In genomic region chrX:11139971-11140421, GRCm38 (mm10) we compare ENCODE assay signal across 8 mouse cellular contexts.
A peak's percentile ranks its signal among the peaks of the same experiment; 100 is the strongest.
DNase-seq lines count a peak whose midpoint lies in the region; ATAC-seq and TF ChIP-seq lines count a peak whose summit lies in the region.

No protein-coding gene starts in this region.

- no peak overlapping the region for H3K27ac ChIP-seq in midbrain, embryonic 14.5 days (replicated peaks; ENCODE audit: low read depth, low read length)
- H3K27ac ChIP-seq in midbrain, embryonic 15.5 days = no peak overlapping the region
- H3K27ac ChIP-seq in liver, postnatal 0 days (ENCODE audit: low read depth) = no peak overlapping the region
- H3K27ac ChIP-seq in thymus, adult 2 months (ENCODE audit: control insufficient read depth, insufficient read depth, low read length) = no peak overlapping the region

- H3K9ac ChIP-seq in midbrain, embryonic 14.5 days (replicated peaks; ENCODE audit: low read length) = no peak overlapping the region
- H3K9ac ChIP-seq in midbrain, embryonic 15.5 days = no peak overlapping the region
- no peak overlapping the region for H3K9ac ChIP-seq in liver, postnatal 0 days (replicated peaks)

- no peak for TF ChIP-seq EP300 in liver, postnatal 0 days (IDR thresholded peaks at IDR 0.05; ENCODE audit: low read depth)

- TF ChIP-seq CTCF in brain, embryonic 14.5 days (IDR thresholded peaks at IDR 0.05; ENCODE audit: borderline replicate concordance, extremely low read depth, insufficient read depth, insufficient read length) = no peak
- TF ChIP-seq CTCF in liver, postnatal 0 days (IDR thresholded peaks at IDR 0.05; ENCODE audit: low read depth) = no peak
- no peak for TF ChIP-seq CTCF in thymus, adult 2 months (IDR thresholded peaks at IDR 0.05; ENCODE audit: borderline replicate concordance, control insufficient read depth, extremely low read depth, insufficient read depth, low read length, poor library complexity)

- DNase-seq in midbrain, embryonic 14.5 days = peak; percentile 57
- DNase-seq in brain, embryonic 14.5 days (ENCODE audit: low read depth) = peak; percentile 56
- peak; percentile 31 for DNase-seq in gonadal fat pad, adult 2 months (ENCODE audit: low read depth)
- peak; percentile 31 for DNase-seq in liver, postnatal 0 days
- no peak for DNase-seq in T-cell, adult 2 months (ENCODE audit: low spot score)
- no peak for DNase-seq in thymus, adult 2 months
- DNase-seq in right cerebral cortex, postnatal 36 days (ENCODE audit: low spot score in 2 of 2) = no peak

- H3K4me1 ChIP-seq in midbrain, embryonic 14.5 days (ENCODE audit: control insufficient read depth, insufficient read depth, low read length) = no peaks in the 10 kb centered on the region
- no peaks in the 10 kb centered on the region; the same call in 1 of the 2 replicates for H3K4me1 ChIP-seq in midbrain, embryonic 15.5 days
- H3K4me1 ChIP-seq in liver, postnatal 0 days (ENCODE audit: insufficient read depth) = no peaks in the 10 kb centered on the region
- H3K4me1 ChIP-seq in thymus, adult 2 months (replicated peaks; ENCODE audit: control insufficient read depth, insufficient read depth, low read length) = no peaks in the 10 kb centered on the region

- H3K9me3 ChIP-seq in midbrain, embryonic 14.5 days (ENCODE audit: control insufficient read depth, low read length) = no peaks in the 10 kb centered on the region
- no peaks in the 10 kb centered on the region for H3K9me3 ChIP-seq in midbrain, embryonic 15.5 days
- H3K9me3 ChIP-seq in liver, postnatal 0 days (ENCODE audit: low read length) = no peaks in the 10 kb centered on the region

- no peak overlapping the region for H3K4me3 ChIP-seq in midbrain, embryonic 14.5 days (replicated peaks; ENCODE audit: low read depth, low read length)
- no peak overlapping the region for H3K4me3 ChIP-seq in midbrain, embryonic 15.5 days
- no peak overlapping the region for H3K4me3 ChIP-seq in liver, postnatal 0 days (ENCODE audit: low read depth, low read length)
- H3K4me3 ChIP-seq in thymus, adult 2 months (ENCODE audit: control insufficient read depth, insufficient read depth, low read length) = no peak overlapping the region

- H3K4me2 ChIP-seq in midbrain, embryonic 14.5 days (ENCODE audit: low read length) = no peak overlapping the region
- no peak overlapping the region for H3K4me2 ChIP-seq in midbrain, embryonic 15.5 days
- no peak overlapping the region for H3K4me2 ChIP-seq in liver, postnatal 0 days (ENCODE audit: low read depth, low read length)

- no peak for TF ChIP-seq POLR2A in brain, embryonic 14.5 days (IDR thresholded peaks at IDR 0.05; ENCODE audit: borderline replicate concordance, extremely low read depth, insufficient read depth, insufficient read length, poor library complexity, severe bottlenecking)
- TF ChIP-seq POLR2A in thymus, adult 2 months (IDR thresholded peaks at IDR 0.05; ENCODE audit: control insufficient read depth, extremely low read depth, insufficient read depth, low read length, poor library complexity) = no peak

- H3K27me3 ChIP-seq in midbrain, embryonic 14.5 days (ENCODE audit: control insufficient read depth, insufficient read depth, low read length) = no peaks in the 10 kb centered on the region
- H3K27me3 ChIP-seq in midbrain, embryonic 15.5 days (replicated peaks) = no peaks in the 10 kb centered on the region
- H3K27me3 ChIP-seq in liver, postnatal 0 days (ENCODE audit: insufficient read depth, low read length) = no peaks in the 10 kb centered on the region
- no peaks in the 10 kb centered on the region for H3K27me3 ChIP-seq in thymus, adult 2 months (ENCODE audit: control insufficient read depth, insufficient read depth, low read length)

- WGBS in midbrain, embryonic 14.5 days = 49% methylated on average over 8 of the region's 8 CpGs
- whole genome bisulfite sequencing in midbrain, embryonic 15.5 days = 55% methylated on average over 8 of the region's 8 CpGs
- WGBS in liver, postnatal 0 days (ENCODE audit: insufficient replicate concordance) = 65% methylated on average over 8 of the region's 8 CpGs
- 83% methylated on average over 8 of the region's 8 CpGs for WGBS in thymus, adult 2 months

- no peak for ATAC-seq in midbrain, embryonic 14.5 days (ENCODE audit: low FRiP score, low TSS enrichment)
- ATAC-seq in midbrain, embryonic 15.5 days (replicated peaks) = no peak
- ATAC-seq in liver, postnatal 0 days = peak; percentile 85

- H3K36me3 ChIP-seq in midbrain, embryonic 14.5 days (ENCODE audit: control insufficient read depth, insufficient read depth, low read length) = no peaks in the 10 kb centered on the region
- H3K36me3 ChIP-seq in midbrain, embryonic 15.5 days (replicated peaks) = no peaks in the 10 kb centered on the region
- H3K36me3 ChIP-seq in liver, postnatal 0 days (replicated peaks; ENCODE audit: insufficient read depth, low read length) = no peaks in the 10 kb centered on the region
- no peaks in the 10 kb centered on the region for H3K36me3 ChIP-seq in thymus, adult 2 months (ENCODE audit: control insufficient read depth, insufficient read depth, low read length)

Comparison
In these comparisons a context has a peak if more than half of its experiments do, and no peak if none do; other contexts are left out.
1. DNase-seq: peak in midbrain, embryonic 14.5 days (single experiment), brain, embryonic 14.5 days (single experiment), gonadal fat pad, adult 2 months (single experiment) and liver, postnatal 0 days (single experiment); none in T-cell, adult 2 months (single experiment), thymus, adult 2 months (single experiment) and right cerebral cortex, postnatal 36 days (0 of 2).